Mouse (Mus musculus) C2C12 (cell line): ENCODE measurements around the gene Spout1. TPM values are rescaled to one million over a fixed set of nuclear protein-coding genes. Genes with fewer than 3 reads are reported as not detected.
A peak's percentile ranks its signal among the peaks of the same experiment; 100 is the strongest.

ENCODE experiments used
- H3K27me3 ChIP-seq: one replicate; pipeline ENCODE4 v1.6.1; 2011; ENCODE audit not compliant: control insufficient read depth, insufficient read depth, insufficient read length
- H3K36me3 ChIP-seq: one replicate; pipeline ENCODE4 v1.6.1; 2011; ENCODE audit not compliant: control insufficient read depth, insufficient read depth
- H3K4me3 ChIP-seq: one replicate; pipeline ENCODE4 v1.5.1; 2011; ENCODE audit warnings: mild to moderate bottlenecking, control low read depth; ENCODE audit not compliant: poor library complexity, insufficient read depth, severe bottlenecking
- H3K79me2 ChIP-seq: one replicate; pipeline ENCODE4 v1.6.1; 2011; ENCODE audit not compliant: control insufficient read depth, insufficient read depth
- H3K79me3 ChIP-seq: one replicate; pipeline ENCODE4 v1.6.1; 2011; ENCODE audit warnings: low read depth, control low read depth
- H3ac ChIP-seq: one replicate; pipeline ENCODE3; 2011; ENCODE audit warnings: low read depth; ENCODE audit not compliant: control insufficient read depth, insufficient read length
- CEBPB ChIP-seq: IDR thresholded peaks from one replicate; pipeline ENCODE4 v1.6.1; 2011; ENCODE audit warnings: low read depth, mild to moderate bottlenecking, control low read depth, moderate library complexity
- CTCF ChIP-seq: IDR thresholded peaks from one replicate; pipeline ENCODE4 v1.5.1; 2011; ENCODE audit not compliant: control insufficient read depth, insufficient read depth, insufficient read length
- FOSL1 ChIP-seq: IDR thresholded peaks from one replicate; pipeline ENCODE4 v1.8.0; 2011; ENCODE audit warnings: mild to moderate bottlenecking, low read length; ENCODE audit not compliant: poor library complexity, insufficient read depth, severe bottlenecking
- MAX ChIP-seq: IDR thresholded peaks from one replicate; pipeline ENCODE4 v1.6.1; 2011; ENCODE audit warnings: mild to moderate bottlenecking, control low read depth
- MYOD1 ChIP-seq: IDR thresholded peaks from one replicate; pipeline ENCODE4 v1.6.1; 2011; ENCODE audit warnings: low read depth; ENCODE audit not compliant: control insufficient read depth, insufficient read length
- MYOG ChIP-seq: IDR thresholded peaks from one replicate; pipeline ENCODE4 v1.6.1; 2011; ENCODE audit not compliant: control insufficient read depth, insufficient read length; ENCODE audit errors: extremely low read depth
- USF1 ChIP-seq: IDR thresholded peaks from one replicate; pipeline ENCODE4 v1.6.1; 2011; ENCODE audit warnings: low read depth, mild to moderate bottlenecking, control low read depth, moderate library complexity
- polyA plus RNA-seq: library from polyadenylated mRNA; unstranded; fragments of >200 nt; fragmentation: generic; extraction: Trizol; gene quantifications from one replicate; pipeline ENCODE4 v1.2.1, GENCODE M21; 2012; ENCODE audit warnings: missing spikeins

Gene Spout1
- polyA plus RNA-seq, 1 experiment = 33.4 TPM

GRCm38 (mm10) chr2:30205255-30205628 lies 27.0 kb upstream of the Spout1 start:
- Histone ChIP-seq H3K4me3 (peak overlapping the region; percentile 43), H3K36me3 (no peaks in the 10 kb centered on the region), H3K79me2 (no peaks in the 10 kb centered on the region), H3ac (peak overlapping the region; percentile 75), H3K27me3 (no peaks in the 10 kb centered on the region), H3K79me3 (no peaks in the 10 kb centered on the region)
- TF ChIP-seq MYOD1 (no peak), CEBPB (no peak), USF1 (no peak), CTCF (no peak), FOSL1 (no peak), MAX (no peak), MYOG (no peak)

- no peak overlapping the region for H3K4me3 ChIP-seq
- H3ac ChIP-seq = no peak overlapping the region
- no peaks in the 10 kb centered on the region for H3K79me2 ChIP-seq
- no peaks in the 10 kb centered on the region for H3K36me3 ChIP-seq
- no peaks in the 10 kb centered on the region for H3K27me3 ChIP-seq
- no peaks in the 10 kb centered on the region for H3K79me3 ChIP-seq
- TF ChIP-seq CEBPB (no peak), CTCF (peak; percentile 1)
Measured at GRCm38 (mm10) chr2:30203439-30203838, 25.2 kb upstream of the Spout1 start.

GRCm38 (mm10) chr2:30200388-30200925 lies 22.2 kb upstream of the Spout1 start:
- H3K4me3 ChIP-seq = no peak overlapping the region
- no peak overlapping the region for H3ac ChIP-seq
- H3K79me3 ChIP-seq = no peaks in the 10 kb centered on the region
- TF ChIP-seq MYOG (no peak), FOSL1 (no peak), USF1 (no peak), MYOD1 (no peak), CEBPB (no peak), CTCF (no peak), MAX (no peak)
- H3K27me3 ChIP-seq = peaks cover 8% of the 10 kb centered on the region
- H3K36me3 ChIP-seq = no peaks in the 10 kb centered on the region
- no peaks in the 10 kb centered on the region for H3K79me2 ChIP-seq

- H3K27me3 ChIP-seq = peaks cover 8% of the 10 kb centered on the region
- H3K79me2 ChIP-seq = no peaks in the 10 kb centered on the region
- TF ChIP-seq USF1 (no peak), MYOD1 (no peak), FOSL1 (no peak), MYOG (no peak), CTCF (no peak), CEBPB (no peak)
- H3K79me3 ChIP-seq = no peaks in the 10 kb centered on the region
- H3ac ChIP-seq = no peak overlapping the region
- no peak overlapping the region for H3K4me3 ChIP-seq
- no peaks in the 10 kb centered on the region for H3K36me3 ChIP-seq
Measured at GRCm38 (mm10) chr2:30199984-30200383, 21.7 kb upstream of the Spout1 start.

- H3K27me3 ChIP-seq = peaks cover 8% of the 10 kb centered on the region
- no peaks in the 10 kb centered on the region for H3K36me3 ChIP-seq
- H3ac ChIP-seq = no peak overlapping the region
- no peaks in the 10 kb centered on the region for H3K79me2 ChIP-seq
- no peak for TF ChIP-seq USF1
- TF ChIP-seq MYOD1 = no peak
- H3K4me3 ChIP-seq = no peak overlapping the region
- H3K79me3 ChIP-seq = no peaks in the 10 kb centered on the region
Measured at GRCm38 (mm10) chr2:30198021-30198420, 19.8 kb upstream of the Spout1 start.

GRCm38 (mm10) chr2:30194656-30195055 lies 16.4 kb upstream of the Spout1 start:
- Histone ChIP-seq H3K36me3 (no peaks in the 10 kb centered on the region), H3K79me2 (no peaks in the 10 kb centered on the region), H3K4me3 (no peak overlapping the region), H3ac (no peak overlapping the region), H3K79me3 (no peaks in the 10 kb centered on the region), H3K27me3 (peaks cover 8% of the 10 kb centered on the region)
- no peak for TF ChIP-seq MAX
- no peak for TF ChIP-seq CEBPB
- TF ChIP-seq MYOG = no peak
- TF ChIP-seq CTCF = no peak
- no peak for TF ChIP-seq USF1
- no peak for TF ChIP-seq FOSL1
- no peak for TF ChIP-seq MYOD1
